Mouse (Mus musculus) forebrain, embryonic 14.5 days (tissue): ENCODE data around the gene Ssc5d. TPM values are rescaled to one million over a fixed set of nuclear protein-coding genes. Genes with fewer than 3 reads are reported as not detected.

Experiments used
- ATAC-seq: fragments of 200-750 bp; cut with Nextera tagmentation; 2 replicates; pipeline ENCODE4 v1.8.0; 2017; ENCODE audit warnings: mild to moderate bottlenecking, moderate library complexity
- DNase-seq: peaks from one replicate; pipeline ENCODE4 v3.0.0-alpha.2; 2015; ENCODE audit warnings: low spot score
- H3K27ac ChIP-seq: fragments of 300-500 bp; sonication (generic); 2 replicates; pipeline ENCODE4 v1.5.1; 2014; ENCODE audit warnings: low read depth, mild to moderate bottlenecking, control low read depth, low read length, moderate library complexity
- H3K27me3 ChIP-seq: fragments of 300-500 bp; sonication (generic); replicated peaks from 2 replicates; pipeline ENCODE4 v1.6.1; 2014; ENCODE audit warnings: low read length, control low read depth, mixed read lengths; ENCODE audit not compliant: control insufficient read depth, insufficient read depth
- H3K36me3 ChIP-seq: fragments of 300-500 bp; sonication (generic); 2 replicates; pipeline ENCODE4 v1.6.1; 2014; ENCODE audit warnings: low read length, control low read depth; ENCODE audit not compliant: control insufficient read depth, insufficient read depth
- H3K4me1 ChIP-seq: fragments of 300-500 bp; sonication (generic); 2 replicates; pipeline ENCODE4 v1.6.1; 2014; ENCODE audit warnings: antibody characterized with exemption, low read length, control low read depth; ENCODE audit not compliant: control insufficient read depth, insufficient read depth
- H3K4me2 ChIP-seq: fragments of 300-500 bp; sonication (generic); 2 replicates; pipeline ENCODE4 v1.6.1; 2014; ENCODE audit warnings: mild to moderate bottlenecking, control low read depth, low read length
- H3K4me3 ChIP-seq: fragments of 300-500 bp; sonication (generic); 2 replicates; pipeline ENCODE4 v1.5.1; 2014; ENCODE audit warnings: low read depth, low read length, control low read depth
- H3K9ac ChIP-seq: fragments of 300-500 bp; sonication (generic); 2 replicates; pipeline ENCODE4 v1.6.1; 2014; ENCODE audit warnings: mild to moderate bottlenecking, low read length, control low read depth, moderate library complexity
- H3K9me3 ChIP-seq: fragments of 300-500 bp; sonication (generic); replicated peaks from 2 replicates; pipeline ENCODE4 v1.6.1; 2016; ENCODE audit warnings: low read length, control low read depth, mixed read lengths; ENCODE audit not compliant: control insufficient read depth
- WGBS: fragments of 180-500 bp; shearing (Covaris S2); extraction: QIAGEN DNeasy Blood & Tissue Kit; methylation state at CpG from one replicate; pipeline ENCODE4 v1.1.7; 2014; 5-methylcytosine and 5-hydroxymethylcytosine counted together
- polyA plus RNA-seq: library from polyadenylated mRNA; unstranded; fragments of >200 nt; fragmentation: Nextera tagmentation; extraction: Ambion mirVana; gene quantifications from 2 replicates; pipeline ENCODE4 v1.2.1, GENCODE M21; 2014

Gene Ssc5d
- polyA plus RNA-seq, 1 experiment from 2014 or later = 0.23 TPM

- 0 out of 2 replicates have a peak, but pooled peaks cover 6% of the 10 kb centered on the region for H3K9me3 ChIP-seq
- H3K9ac ChIP-seq = peak overlapping the region; percentile 29
- ATAC-seq = peak; percentile 62
- H3K27ac ChIP-seq = no peak overlapping the region
- H3K4me1 ChIP-seq = 0 out of 2 replicates have a peak, but pooled peaks cover 2% of the 10 kb centered on the region
- peak; percentile 52 for DNase-seq
- no peaks in the 10 kb centered on the region for H3K27me3 ChIP-seq
- 13% methylated on average over 19 of the region's 19 CpGs for WGBS
- H3K36me3 ChIP-seq = no peaks in the 10 kb centered on the region
- H3K4me3 ChIP-seq = peak overlapping the region; percentile 14
- H3K4me2 ChIP-seq = peak overlapping the region; percentile 42
These were observed 25.7 kb upstream of the Ssc5d start for GRCm38 (mm10) chr7:4899649-4900522.

- Histone ChIP-seq H3K9me3 (0 out of 2 replicates have a peak, but pooled peaks cover 6% of the 10 kb centered on the region), H3K27ac (no peak overlapping the region), H3K4me3 (no peak overlapping the region), H3K36me3 (no peaks in the 10 kb centered on the region), H3K4me1 (0 out of 2 replicates have a peak, but pooled peaks cover 2% of the 10 kb centered on the region), H3K9ac (no peak overlapping the region), H3K4me2 (peak overlapping the region; percentile 42), H3K27me3 (no peaks in the 10 kb centered on the region)
- DNase-seq = no peak
- no peak for ATAC-seq
- 19% methylated on average over 11 of the region's 11 CpGs for WGBS
These were observed 25.1 kb upstream of the Ssc5d start for GRCm38 (mm10) chr7:4900523-4900851.

GRCm38 (mm10) chr7:4901171-4901570 is 24.4 kb upstream of the Ssc5d start:
- H3K9ac ChIP-seq = no peak overlapping the region
- ATAC-seq (no peak), DNase-seq (no peak)
- H3K4me3 ChIP-seq = no peak overlapping the region
- H3K27me3 ChIP-seq = no peaks in the 10 kb centered on the region
- no peaks in the 10 kb centered on the region for H3K36me3 ChIP-seq
- 47% methylated on average over 8 of the region's 8 CpGs for WGBS
- H3K27ac ChIP-seq = no peak overlapping the region
- 0 out of 2 replicates have a peak, but pooled peaks cover 6% of the 10 kb centered on the region for H3K9me3 ChIP-seq
- H3K4me2 ChIP-seq = no peak overlapping the region
- H3K4me1 ChIP-seq = 0 out of 2 replicates have a peak, but pooled peaks cover 2% of the 10 kb centered on the region

- Histone ChIP-seq H3K4me3 (no peak overlapping the region), H3K9ac (no peak overlapping the region), H3K36me3 (no peaks in the 10 kb centered on the region), H3K4me1 (0 out of 2 replicates have a peak, but pooled peaks cover 2% of the 10 kb centered on the region), H3K4me2 (no peak overlapping the region), H3K27me3 (no peaks in the 10 kb centered on the region), H3K9me3 (0 out of 2 replicates have a peak, but pooled peaks cover 6% of the 10 kb centered on the region), H3K27ac (no peak overlapping the region)
- no peak for DNase-seq
- ATAC-seq = no peak
- WGBS = 52% methylated on average over 9 of the region's 9 CpGs
These were observed 23.2 kb upstream of the Ssc5d start for GRCm38 (mm10) chr7:4902404-4902803.

GRCm38 (mm10) chr7:4906466-4906950 is 19.1 kb upstream of the Ssc5d start, which contains the start of gene Gm36210:
TSS of gene Gm36210 (minus strand) at chr7:4906516.
- 7% methylated on average over 10 of the region's 10 CpGs for WGBS
- no peak within 1 kb of the TSS for H3K27ac ChIP-seq
- DNase-seq (peak; percentile 34), ATAC-seq (peak; percentile 23; the same call in 1 of the 2 replicates)
- 0 out of 2 replicates have a peak, but pooled peaks cover 3% of the 10 kb centered on the region for H3K9me3 ChIP-seq
- H3K4me3 ChIP-seq = no peak within 1 kb of the TSS
- H3K9ac ChIP-seq = peak within 1 kb of the TSS; percentile 13; the same call in 1 of the 2 replicates
- no peaks in the 10 kb centered on the region for H3K4me1 ChIP-seq
- H3K4me2 ChIP-seq = no peak within 1 kb of the TSS
- no peaks in the 10 kb centered on the region for H3K27me3 ChIP-seq
- no peaks in the 10 kb centered on the region for H3K36me3 ChIP-seq

GRCm38 (mm10) chr7:4911561-4911960 is 14.0 kb upstream of the Ssc5d start:
- WGBS = 31% methylated on average over 9 of the region's 9 CpGs
- ATAC-seq (no peak), DNase-seq (peak; percentile 72)
- no peak overlapping the region for H3K4me2 ChIP-seq
- H3K27me3 ChIP-seq = no peaks in the 10 kb centered on the region
- no peak overlapping the region for H3K4me3 ChIP-seq
- H3K9ac ChIP-seq = no peak overlapping the region
- no peaks in the 10 kb centered on the region for H3K36me3 ChIP-seq
- peaks cover 11% of the 10 kb centered on the region; the same call in 1 of the 2 replicates for H3K4me1 ChIP-seq
- no peak overlapping the region for H3K27ac ChIP-seq
- H3K9me3 ChIP-seq = no peaks in the 10 kb centered on the region

- Histone ChIP-seq H3K27me3 (no peaks in the 10 kb centered on the region), H3K4me2 (no peak overlapping the region), H3K27ac (no peak overlapping the region), H3K36me3 (no peaks in the 10 kb centered on the region), H3K4me3 (no peak overlapping the region), H3K9ac (no peak overlapping the region), H3K4me1 (peaks cover 13% of the 10 kb centered on the region; the same call in 1 of the 2 replicates), H3K9me3 (no peaks in the 10 kb centered on the region)
- DNase-seq (no peak), ATAC-seq (no peak)
- WGBS = 62% methylated on average over 5 of the region's 5 CpGs
These were observed 13.3 kb upstream of the Ssc5d start for GRCm38 (mm10) chr7:4912248-4912647.

GRCm38 (mm10) chr7:4915007-4915665 is 10.4 kb upstream of the Ssc5d start, which contains the start of gene Zfp628:
TSS of gene Zfp628 (plus strand) at chr7:4915217.
- Histone ChIP-seq H3K36me3 (peaks cover 27% of the 10 kb centered on the region), H3K4me2 (peak within 1 kb of the TSS; percentile 76), H3K9me3 (no peaks in the 10 kb centered on the region), H3K4me1 (peaks cover 13% of the 10 kb centered on the region; the same call in 1 of the 2 replicates), H3K27me3 (no peaks in the 10 kb centered on the region), H3K27ac (peak within 1 kb of the TSS; percentile 96), H3K4me3 (peak within 1 kb of the TSS; percentile 58), H3K9ac (peak within 1 kb of the TSS; percentile 82)
- under 1% methylated on average over 52 of the region's 56 CpGs for WGBS
- peak; percentile 97 for DNase-seq
- peak; percentile 93 for ATAC-seq
